In genomic region chr2:144458975-144459754, GRCm38 (mm10) we compare ENCODE assay signal across 8 mouse cellular contexts.
DNase-seq lines count a peak whose midpoint lies in the region; ATAC-seq and TF ChIP-seq lines count a peak whose summit lies in the region.

No protein-coding gene starts in this region.

- H3K27me3 ChIP-seq in C2C12 (ENCODE audit: control insufficient read depth, insufficient read depth, insufficient read length): peaks cover 5% of the 10 kb centered on the region
- no peaks in the 10 kb centered on the region for H3K27me3 ChIP-seq in forebrain, embryonic 11.5 days (ENCODE audit: control insufficient read depth, insufficient read depth, low read length)
- H3K27me3 ChIP-seq in heart, embryonic 16.5 days (ENCODE audit: control insufficient read depth, insufficient read depth, low read length): peaks cover 4% of the 10 kb centered on the region; the same call in 1 of the 2 replicates
- H3K27me3 ChIP-seq in liver, embryonic 13.5 days: 0 out of 2 replicates have a peak, but pooled peaks cover 8% of the 10 kb centered on the region
- no peaks in the 10 kb centered on the region for H3K27me3 ChIP-seq in stomach, embryonic 14.5 days (ENCODE audit: control insufficient read depth, insufficient read depth, low read length)

- no peak for TF ChIP-seq CTCF in C2C12 (IDR thresholded peaks at IDR 0.05; ENCODE audit: control insufficient read depth, insufficient read depth, insufficient read length)

- peak overlapping the region; percentile 69 for H3K9ac ChIP-seq in forebrain, embryonic 11.5 days (ENCODE audit: low read length)
- H3K9ac ChIP-seq in heart, embryonic 16.5 days (ENCODE audit: low read length): peak overlapping the region; percentile 77
- H3K9ac ChIP-seq in liver, embryonic 13.5 days: peak overlapping the region; percentile 39
- H3K9ac ChIP-seq in stomach, embryonic 14.5 days (replicated peaks; ENCODE audit: low read depth, low read length): peak overlapping the region; percentile 29; the same call in 1 of the 2 replicates

- H3K79me2 ChIP-seq in C2C12 (ENCODE audit: control insufficient read depth, insufficient read depth): no peaks in the 10 kb centered on the region

- WGBS in forebrain, embryonic 11.5 days: 5% methylated on average over 25 of the region's 25 CpGs
- 9% methylated on average over 25 of the region's 25 CpGs for WGBS in heart, embryonic 16.5 days
- 10% methylated on average over 25 of the region's 25 CpGs for WGBS in liver, embryonic 13.5 days (ENCODE audit: insufficient replicate concordance)
- WGBS in stomach, embryonic 14.5 days: 6% methylated on average over 25 of the region's 25 CpGs

- peak; percentile 98 for ATAC-seq in forebrain, embryonic 11.5 days (replicated peaks; ENCODE audit: low FRiP score)
- ATAC-seq in heart, embryonic 16.5 days (replicated peaks; ENCODE audit: extremely low read depth, insufficient read depth, low FRiP score): peak; percentile 96
- peak; percentile 92 for ATAC-seq in liver, embryonic 13.5 days (ENCODE audit: low read depth)
- peak; percentile 96 for ATAC-seq in stomach, embryonic 14.5 days (ENCODE audit: insufficient number of reproducible peaks, insufficient read depth, low FRiP score, low read depth)

- no peaks in the 10 kb centered on the region for H3K36me3 ChIP-seq in C2C12 (ENCODE audit: control insufficient read depth, insufficient read depth)
- H3K36me3 ChIP-seq in forebrain, embryonic 11.5 days (ENCODE audit: control insufficient read depth, insufficient read depth, low read length): no peaks in the 10 kb centered on the region
- H3K36me3 ChIP-seq in heart, embryonic 16.5 days (ENCODE audit: control insufficient read depth, insufficient read depth): no peaks in the 10 kb centered on the region
- H3K36me3 ChIP-seq in liver, embryonic 13.5 days: no peaks in the 10 kb centered on the region
- no peaks in the 10 kb centered on the region for H3K36me3 ChIP-seq in stomach, embryonic 14.5 days (ENCODE audit: control insufficient read depth, insufficient read depth, low read length)

- H3K79me3 ChIP-seq in C2C12 (ENCODE audit: low read depth): no peaks in the 10 kb centered on the region

- DNase-seq in brain, embryonic 18.5 days (ENCODE audit: low read depth, low spot score): peak; percentile 83
- peak; percentile 87 for DNase-seq in forebrain, embryonic 11.5 days (ENCODE audit: low spot score)
- peak; percentile 91 to 92 for DNase-seq in kidney, postnatal 25 days
- peak; percentile 55 for DNase-seq in liver, embryonic 13.5 days
- peak; percentile 54 to 58 for DNase-seq in natural killer cell, adult 2 months (ENCODE audit: low spot score in 2 of 2)

- H3K4me2 ChIP-seq in forebrain, embryonic 11.5 days (ENCODE audit: low read depth, low read length, severe bottlenecking): peak overlapping the region; percentile 54
- H3K4me2 ChIP-seq in heart, embryonic 16.5 days (ENCODE audit: low read depth, low read length): peak overlapping the region; percentile 77
- peak overlapping the region; percentile 61 for H3K4me2 ChIP-seq in liver, embryonic 13.5 days
- H3K4me2 ChIP-seq in stomach, embryonic 14.5 days (replicated peaks; ENCODE audit: low read depth, low read length): peak overlapping the region; percentile 66

- peak overlapping the region; percentile 61 for H3ac ChIP-seq in C2C12 (ENCODE audit: control insufficient read depth, insufficient read length, low read depth)

- H3K9me3 ChIP-seq in forebrain, embryonic 11.5 days (ENCODE audit: control insufficient read depth, low read length): no peaks in the 10 kb centered on the region
- H3K9me3 ChIP-seq in heart, embryonic 16.5 days (replicated peaks; ENCODE audit: control insufficient read depth, low read length): no peaks in the 10 kb centered on the region
- no peaks in the 10 kb centered on the region for H3K9me3 ChIP-seq in liver, embryonic 13.5 days (replicated peaks)
- H3K9me3 ChIP-seq in stomach, embryonic 14.5 days (ENCODE audit: control insufficient read depth, low read depth, low read length): no peaks in the 10 kb centered on the region

- no peak overlapping the region for H3K27ac ChIP-seq in forebrain, embryonic 11.5 days (ENCODE audit: low read depth, low read length)
- H3K27ac ChIP-seq in heart, embryonic 16.5 days (ENCODE audit: low read length): peak overlapping the region; percentile 72
- H3K27ac ChIP-seq in liver, embryonic 13.5 days: no peak overlapping the region
- H3K27ac ChIP-seq in stomach, embryonic 14.5 days (ENCODE audit: low read length): peak overlapping the region; percentile 53; the same call in 1 of the 2 replicates

- H3K4me3 ChIP-seq in C2C12 (ENCODE audit: insufficient read depth, poor library complexity, severe bottlenecking): peak overlapping the region; percentile 31
- H3K4me3 ChIP-seq in forebrain, embryonic 11.5 days (ENCODE audit: low read depth, low read length): peak overlapping the region; percentile 46
- peak overlapping the region; percentile 70 for H3K4me3 ChIP-seq in heart, embryonic 16.5 days (ENCODE audit: low read length)
- H3K4me3 ChIP-seq in liver, embryonic 13.5 days (replicated peaks): peak overlapping the region; percentile 63
- peak overlapping the region; percentile 45 for H3K4me3 ChIP-seq in stomach, embryonic 14.5 days (ENCODE audit: low read depth, low read length)

- H3K4me1 ChIP-seq in forebrain, embryonic 11.5 days (replicated peaks; ENCODE audit: control insufficient read depth, insufficient read depth, low read length): no peaks in the 10 kb centered on the region
- H3K4me1 ChIP-seq in heart, embryonic 16.5 days (ENCODE audit: control insufficient read depth, insufficient read depth, low read length): peaks cover 8% of the 10 kb centered on the region; the same call in 1 of the 2 replicates
- H3K4me1 ChIP-seq in liver, embryonic 13.5 days (replicated peaks): peaks cover 12% of the 10 kb centered on the region; the same call in 1 of the 2 replicates
- H3K4me1 ChIP-seq in stomach, embryonic 14.5 days (ENCODE audit: control insufficient read depth, insufficient read depth, low read length): no peaks in the 10 kb centered on the region

TF ChIP-seq in C2C12, 6 proteins besides CTCF, POLR2A, EP300 and RAD21:
- no peak for TF ChIP-seq USF1 (IDR thresholded peaks at IDR 0.05; ENCODE audit: low read depth)
- no peak for TF ChIP-seq MAX (IDR thresholded peaks at IDR 0.05)
- no peak for TF ChIP-seq FOSL1 (IDR thresholded peaks at IDR 0.05; ENCODE audit: insufficient read depth, low read length, poor library complexity, severe bottlenecking)
- TF ChIP-seq CEBPB (IDR thresholded peaks at IDR 0.05; ENCODE audit: low read depth): no peak
- no peak for TF ChIP-seq MYOD1 (IDR thresholded peaks at IDR 0.05; ENCODE audit: control insufficient read depth, insufficient read length, low read depth)
- no peak for TF ChIP-seq MYOG (IDR thresholded peaks at IDR 0.05; ENCODE audit: control insufficient read depth, extremely low read depth, insufficient read length)

Comparison
In these comparisons a context has a peak if more than half of its experiments do, and no peak if none do; other contexts are left out.
1. H3K27ac ChIP-seq: peak in heart, embryonic 16.5 days (single experiment) and stomach, embryonic 14.5 days (single experiment); none in forebrain, embryonic 11.5 days (single experiment) and liver, embryonic 13.5 days (single experiment).
2. Peak in every context shown above with its lines, with median percentiles within 50 percentile points of each other: H3K4me3 ChIP-seq, DNase-seq, ATAC-seq, H3K4me2 ChIP-seq and H3K9ac ChIP-seq.